8 mouse cellular contexts compared by ENCODE assay signal in genomic region chr7:88320628-88321336, GRCm38 (mm10). TPM values are rescaled to one million over a fixed set of nuclear protein-coding genes. Genes with fewer than 3 reads are reported as not detected.
DNase-seq lines count a peak whose midpoint lies in the region; ATAC-seq lines count a peak whose summit lies in the region.

No protein-coding gene starts in this region.

- DNase-seq in lung, postnatal 4 days, result no peak
- peak; percentile 33 to 37 for DNase-seq in layer of hippocampus, postnatal 36 days
- peak; percentile 29 for DNase-seq in right cerebral cortex, postnatal 4 days
- DNase-seq in T-cell, adult 2 months (ENCODE audit: low spot score), result no peak
- no peak for DNase-seq in adrenal gland, postnatal 4 days (ENCODE audit: low spot score in 2 of 2)

- H3K4me1 ChIP-seq in lung, embryonic 15.5 days, result peaks cover 6% of the 10 kb centered on the region; the same call in 1 of the 2 replicates

- H3K27me3 ChIP-seq in lung, embryonic 15.5 days, result no peaks in the 10 kb centered on the region

- WGBS in lung, embryonic 15.5 days, result 53% methylated on average over 12 of the region's 12 CpGs

- H3K36me3 ChIP-seq in lung, embryonic 15.5 days, result no peaks in the 10 kb centered on the region

- H3K4me3 ChIP-seq in lung, embryonic 15.5 days, result no peak overlapping the region

- no peak overlapping the region for H3K9ac ChIP-seq in lung, embryonic 15.5 days

- peak; percentile 76; the same call in 1 of the 2 replicates for ATAC-seq in lung, embryonic 15.5 days (ENCODE audit: borderline replicate concordance, extremely low read depth, low FRiP score, low TSS enrichment)
- peak; percentile 72 for ATAC-seq in frontal cortex, adult (ENCODE audit: low TSS enrichment)
- ATAC-seq in monocyte, adult 5-6 weeks (replicated peaks; ENCODE audit: insufficient number of reproducible peaks, low FRiP score, low TSS enrichment, poor library complexity, severe bottlenecking), result no peak

- H3K9me3 ChIP-seq in lung, embryonic 15.5 days, result no peaks in the 10 kb centered on the region

- no peak overlapping the region for H3K27ac ChIP-seq in lung, embryonic 15.5 days

- no peak overlapping the region for H3K4me2 ChIP-seq in lung, embryonic 15.5 days

RNA-seq across cellular contexts. Expression of gene Ctsc, which starts 42.9 kb away (rescaled TPM):
- polyA plus RNA-seq in lung, embryonic 15.5 days (2015; fragmentation: Nextera tagmentation; extraction: Ambion mirVana), result 120 and 136 TPM in 2 replicates
- total RNA-seq in layer of hippocampus, postnatal 36 days (2021), result 10 to 100 TPM; 11.9 to 15.6 TPM
- 10 to 100 TPM; 26.0 to 27.3 TPM for total RNA-seq in adrenal gland, postnatal 4 days (2021)
- 248 to 277 TPM (median 251 TPM) in 3 replicates for total RNA-seq in monocyte, adult 5-6 weeks (2017)

Comparison
In these comparisons a context has a peak if more than half of its experiments do, and no peak if none do; other contexts are left out.
1. DNase-seq: peak in layer of hippocampus, postnatal 36 days (2 of 2) and right cerebral cortex, postnatal 4 days (single experiment); none in lung, postnatal 4 days (0 of 2), T-cell, adult 2 months (single experiment) and adrenal gland, postnatal 4 days (0 of 2).